Mouse (Mus musculus): ENCODE measurements around the gene Khsrp.

- no peak for TF ChIP-seq NRF1 (IDR thresholded peaks at IDR 0.05; ENCODE audit: insufficient read depth, low read depth, low read length, poor library complexity, severe bottlenecking)
- TF ChIP-seq MEF2A (IDR thresholded peaks at IDR 0.05; ENCODE audit: extremely low read depth, insufficient replicate concordance, low read depth, low read length, poor library complexity, severe bottlenecking): no peak
- TF ChIP-seq CTCF (IDR thresholded peaks at IDR 0.05 in 2 of 3, conservative IDR thresholded peaks at IDR 0.05 in 1 of 3; ENCODE audit: control insufficient read depth in 1 of 3, insufficient read depth in 1 of 3, low read depth in 2 of 3, low read length in 3 of 3, poor library complexity in 1 of 3, severe bottlenecking in 1 of 3): no peak
- no peak for TF ChIP-seq EP300 (IDR thresholded peaks at IDR 0.05; ENCODE audit: low read depth in 1 of 2, low read length in 2 of 2)
Measured at GRCm38 (mm10) chr17:57079919-57080318, 48.6 kb upstream of the Khsrp start.
